Mouse (Mus musculus): ENCODE results near the gene Tepsin.

Gene Tepsin

DNA sequence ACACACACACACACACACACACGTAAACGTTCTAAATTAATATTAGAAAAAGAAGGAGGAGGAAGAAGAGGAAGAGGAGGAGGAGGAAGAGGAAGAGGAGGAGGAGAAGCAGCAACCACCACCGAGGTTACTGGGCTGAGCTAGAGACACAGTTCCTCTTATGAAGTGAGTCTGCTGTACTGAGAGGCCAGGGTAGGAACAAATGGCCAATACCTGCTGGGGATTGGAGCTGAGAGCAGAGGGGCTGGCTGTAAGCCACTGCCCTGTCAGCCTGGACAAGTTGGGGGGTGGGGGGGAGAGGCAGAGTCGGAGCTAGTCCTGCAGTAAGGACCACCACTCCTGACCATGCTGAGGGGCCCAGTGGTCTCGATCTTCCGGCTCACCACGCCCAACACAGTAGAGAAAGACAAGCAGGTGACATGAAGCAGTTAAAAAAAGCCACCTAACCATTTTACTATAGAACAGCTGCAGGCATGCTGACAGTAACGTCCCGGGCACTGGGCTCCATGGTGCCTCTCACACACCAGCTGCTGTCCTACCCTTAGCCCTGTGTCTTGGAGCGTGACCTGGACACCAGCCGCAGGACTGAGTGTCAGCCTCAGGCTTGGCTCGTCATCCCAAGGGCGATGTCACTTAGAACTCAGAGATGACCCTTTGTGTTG is 34.4 kb downstream of the Tepsin start:
- no peak for DNase-seq (ENCODE audit: low spot score)

DNA sequence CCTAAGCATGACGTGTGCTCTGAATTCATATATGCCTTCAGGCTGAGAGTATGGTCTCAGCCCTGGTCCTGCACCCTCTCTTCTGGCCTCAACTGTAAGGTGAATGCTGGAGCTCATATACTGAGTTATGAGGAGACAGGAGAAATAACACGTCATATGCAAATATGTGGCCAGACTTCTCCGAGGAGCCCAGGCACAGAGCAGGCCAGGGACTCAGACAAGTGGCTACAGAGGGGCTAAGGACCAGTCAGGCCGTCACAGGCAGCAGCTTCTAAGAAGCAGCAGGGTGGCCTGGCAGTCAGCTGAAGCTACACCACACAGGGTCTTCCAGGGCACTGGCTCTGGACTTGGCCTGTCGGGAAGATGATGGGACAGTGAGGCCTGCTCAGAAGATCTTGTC is 35.2 kb downstream of the Tepsin start:
- DNase-seq (ENCODE audit: low spot score): no peak

DNA sequence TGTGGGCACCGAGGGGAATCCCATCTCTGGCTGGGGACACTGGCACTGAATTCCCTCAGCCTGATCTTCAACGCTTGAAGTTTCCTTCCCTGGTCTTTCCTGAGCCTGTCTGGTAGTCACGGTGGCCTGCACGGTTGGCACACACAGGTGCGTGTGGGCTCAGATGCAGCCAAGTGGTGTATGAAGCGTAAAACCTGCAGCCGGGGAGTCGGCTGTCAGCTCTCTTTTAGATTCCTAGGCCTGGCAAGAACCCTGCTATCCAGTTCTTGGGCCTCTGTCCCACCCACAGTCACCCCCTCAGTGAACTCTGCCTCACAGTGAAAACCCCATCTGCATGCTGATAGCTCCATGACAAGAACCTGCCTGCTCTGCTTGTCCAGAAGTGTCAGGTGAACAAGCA is 37.9 kb downstream of the Tepsin start:
- no peak for DNase-seq (ENCODE audit: low spot score)

DNA sequence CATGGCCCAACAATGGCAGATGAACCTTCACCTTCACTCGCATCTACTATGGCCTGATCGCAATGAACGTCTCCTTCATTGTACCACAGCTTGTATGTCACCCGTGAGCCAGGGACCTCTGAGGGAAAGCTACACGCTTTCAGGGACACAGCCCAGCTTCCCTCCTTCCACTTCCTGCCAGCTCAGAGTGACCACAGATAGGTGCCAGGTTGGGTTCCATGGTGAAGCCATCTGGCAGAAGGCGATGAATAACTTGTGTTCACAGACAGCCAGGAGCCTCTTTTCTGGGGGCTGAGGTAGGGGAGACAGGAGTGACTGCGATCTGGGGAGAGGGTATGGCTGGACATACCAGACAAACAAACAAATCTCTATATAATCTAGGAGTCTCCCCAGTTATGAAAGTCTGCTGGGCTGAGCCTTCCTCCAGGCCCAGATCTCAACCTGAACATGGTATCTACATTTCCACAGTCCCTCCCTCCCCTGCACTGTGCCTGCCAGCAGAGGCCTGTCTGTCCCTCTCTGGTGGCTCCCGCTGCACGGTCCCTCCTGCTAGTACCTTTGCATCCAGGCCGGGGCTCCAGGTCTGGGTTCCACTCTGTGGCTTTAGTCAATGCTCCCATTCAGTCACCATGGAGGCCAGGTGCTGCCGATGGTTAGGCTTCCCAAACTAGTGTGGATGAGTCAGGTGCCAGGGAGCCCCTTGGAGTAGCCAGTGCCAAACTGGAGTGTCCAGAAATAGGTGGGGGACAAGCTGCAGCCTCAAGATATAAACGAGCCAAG is 42.4 kb downstream of the Tepsin start:
- DNase-seq (ENCODE audit: low spot score): no peak

DNA sequence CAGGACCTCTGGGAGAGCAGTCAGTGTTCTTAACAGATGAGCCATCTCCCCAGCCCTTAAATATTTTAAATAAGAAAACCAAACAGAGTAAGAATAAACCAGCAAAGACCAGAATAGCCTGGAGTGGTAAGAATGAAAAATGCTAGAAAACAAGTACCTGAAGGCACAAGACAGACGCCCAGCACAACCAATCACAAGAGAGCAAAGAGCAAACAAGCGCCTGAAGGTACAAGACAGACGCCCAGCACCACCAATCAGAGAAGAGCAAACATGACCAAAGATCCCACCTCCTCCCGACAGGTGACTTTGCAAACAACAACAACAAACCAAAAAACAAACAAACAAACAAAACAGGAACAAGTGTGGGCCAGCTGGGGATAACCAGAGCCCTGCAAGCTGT is 44.7 kb downstream of the Tepsin start:
- DNase-seq (ENCODE audit: low spot score): no peak

DNA sequence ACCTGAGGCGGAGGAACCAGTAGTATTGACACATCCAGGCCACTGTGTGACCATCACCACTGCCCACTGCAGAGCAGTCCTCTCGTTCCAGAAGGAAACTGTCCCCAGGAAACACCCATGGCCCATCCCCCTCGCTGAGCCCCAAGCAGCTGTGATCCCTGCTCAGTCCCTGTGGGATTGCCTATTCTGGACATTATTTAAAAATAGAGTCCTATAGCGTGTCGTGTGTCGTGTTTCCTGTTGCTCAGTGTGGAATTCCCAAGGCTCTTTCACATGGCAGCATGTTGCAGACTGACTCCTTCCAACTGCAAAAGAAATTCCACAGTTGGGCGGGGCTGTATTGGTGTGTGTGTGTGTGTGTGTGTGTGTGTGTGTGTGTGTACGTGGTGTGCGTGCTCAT is 46.3 kb downstream of the Tepsin start:
- DNase-seq (ENCODE audit: low spot score): no peak

DNA sequence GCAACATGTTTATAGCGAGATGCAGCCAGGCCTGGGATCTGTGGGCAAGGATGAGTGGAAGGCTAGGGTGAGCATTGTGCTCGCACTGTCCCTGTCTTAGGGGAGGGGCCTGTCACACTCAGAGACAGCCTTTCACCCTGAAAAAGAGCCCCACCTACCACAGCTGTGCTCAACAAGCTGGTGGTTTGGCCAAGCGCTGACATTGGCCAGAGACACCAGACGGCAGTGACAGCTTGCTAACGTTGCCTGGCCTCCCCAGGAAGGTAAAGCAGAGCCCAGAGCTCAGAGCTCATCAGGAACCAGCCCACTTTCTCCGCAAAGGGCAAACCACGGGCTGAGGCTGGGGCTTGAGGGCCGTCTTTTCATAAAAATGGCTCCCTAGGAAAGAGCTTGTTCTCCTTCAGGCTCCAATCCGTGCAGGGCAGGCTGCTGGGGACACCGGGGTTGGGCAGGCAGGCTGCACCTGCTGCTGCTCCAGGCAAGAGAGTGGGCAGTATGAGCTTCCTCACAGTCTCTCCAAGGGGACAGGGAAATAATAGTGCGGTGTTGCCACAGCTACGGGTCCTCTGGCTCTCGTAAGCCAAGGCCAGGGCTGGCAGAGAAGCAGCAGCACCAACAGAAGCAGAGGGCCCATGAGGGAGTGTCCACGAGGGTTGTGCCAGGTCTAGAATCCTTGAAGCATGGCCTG is 47.3 kb downstream of the Tepsin start:
- DNase-seq (ENCODE audit: low spot score): peak; percentile 54

DNA sequence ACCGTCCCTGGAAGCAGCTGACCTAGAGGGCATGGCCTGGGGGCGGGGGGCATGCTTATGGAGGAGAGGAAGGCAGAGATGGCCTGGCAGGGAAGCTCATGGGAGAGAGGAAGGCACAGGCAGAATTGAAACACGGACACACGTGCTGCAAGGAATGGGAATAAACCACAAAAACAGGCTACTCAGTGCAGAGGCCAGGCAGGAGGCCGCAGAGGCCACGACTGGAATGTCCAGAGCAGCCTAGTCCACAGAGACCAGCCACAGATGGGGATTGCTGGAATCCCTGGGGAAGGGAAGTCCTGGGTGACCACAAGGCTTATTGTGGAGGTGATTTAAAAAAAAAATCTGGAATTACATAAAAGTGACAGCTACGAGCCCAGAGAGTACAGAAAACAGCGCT is 49.5 kb downstream of the Tepsin start:
- DNase-seq (ENCODE audit: low spot score): no peak

DNA sequence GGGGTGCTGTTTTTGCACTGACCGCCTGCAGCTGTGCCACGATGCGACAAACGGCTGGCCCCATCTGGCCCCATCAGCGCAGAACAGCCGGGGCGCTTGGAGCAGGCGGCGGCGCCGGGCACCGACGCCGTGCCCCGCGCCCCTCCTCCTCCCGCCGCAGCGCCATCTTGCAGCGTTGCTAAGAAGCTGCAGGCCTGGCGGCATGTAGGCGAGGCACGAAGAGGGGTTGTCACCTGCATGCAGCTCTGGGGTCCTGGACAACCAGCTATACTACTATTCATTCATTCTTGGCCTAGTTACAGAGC is 50.3 kb downstream of the Tepsin start:
- peak; percentile 60 for DNase-seq (ENCODE audit: low spot score)

DNA sequence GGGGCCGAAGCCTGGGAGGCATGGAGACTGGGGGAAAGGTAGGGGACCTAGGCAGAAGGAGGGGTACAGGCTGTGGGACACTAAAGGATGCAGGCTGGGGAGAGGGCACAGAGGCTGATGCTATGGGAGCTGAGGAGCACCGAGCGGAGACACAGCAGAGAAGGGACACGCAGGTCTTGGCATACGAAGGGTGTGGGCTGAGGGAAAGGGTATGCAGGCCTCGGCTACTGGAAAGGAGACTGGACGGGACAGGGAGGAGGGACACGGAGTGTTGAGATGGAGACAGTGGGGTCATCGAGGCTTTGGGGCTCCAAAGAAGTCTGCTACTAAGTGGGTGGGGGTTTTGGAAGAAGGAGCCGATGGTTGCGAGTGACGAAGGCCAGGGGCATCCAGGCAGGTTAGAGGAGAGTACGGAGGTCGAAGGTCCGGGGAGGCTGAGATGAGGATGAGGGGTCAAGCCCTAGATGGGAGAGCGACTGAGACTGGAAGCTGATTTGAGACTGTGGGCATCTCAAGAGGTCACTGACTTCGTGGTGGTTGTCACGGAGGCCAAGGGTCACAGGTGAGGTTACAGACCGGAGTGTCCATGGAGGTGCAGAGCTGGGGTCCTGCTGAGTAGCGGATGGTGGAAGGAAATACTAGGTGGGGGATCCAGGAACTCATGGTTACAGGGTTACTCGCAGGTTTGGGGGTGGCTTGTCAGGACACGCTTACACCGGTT is 50.8 kb downstream of the Tepsin start:
- DNase-seq (ENCODE audit: low spot score): no peak

DNA sequence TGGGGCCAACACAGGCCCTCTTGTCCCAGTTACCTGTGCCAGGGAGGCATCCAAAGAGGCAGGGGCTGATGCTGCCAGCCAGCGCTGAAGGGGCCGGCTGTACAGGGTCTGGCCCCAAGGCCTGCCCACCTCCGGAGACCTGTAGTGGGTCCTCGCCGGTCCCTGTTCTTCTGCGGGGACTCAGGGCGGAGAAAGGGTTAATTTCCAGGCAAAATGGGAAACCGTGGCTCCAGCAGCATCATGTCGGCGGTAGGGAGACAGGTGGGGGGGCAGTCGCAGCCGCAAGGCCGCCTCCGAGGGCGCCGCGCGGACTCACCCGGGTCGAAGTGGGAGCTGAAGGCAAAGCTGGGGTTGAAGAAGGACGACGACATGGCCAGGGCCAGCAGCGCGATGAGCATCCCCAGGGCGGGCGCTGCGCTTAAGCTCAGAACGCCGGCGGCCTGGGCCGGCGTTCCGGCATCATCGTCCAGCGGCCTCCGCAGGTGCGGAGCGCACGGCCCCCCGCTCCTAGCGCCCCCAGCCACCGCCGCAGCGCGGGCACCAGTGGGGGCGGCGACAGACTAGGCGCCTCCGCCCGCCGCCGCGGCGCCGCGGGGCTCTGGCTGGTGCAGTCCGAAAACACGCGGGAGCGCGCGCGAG is 51.9 kb downstream of the Tepsin start, which contains the start of gene Aatk:
Gene Aatk (minus strand): TSS at position 615 of the 639 bp plus-strand sequence.
- DNase-seq (ENCODE audit: low spot score): no peak

DNA sequence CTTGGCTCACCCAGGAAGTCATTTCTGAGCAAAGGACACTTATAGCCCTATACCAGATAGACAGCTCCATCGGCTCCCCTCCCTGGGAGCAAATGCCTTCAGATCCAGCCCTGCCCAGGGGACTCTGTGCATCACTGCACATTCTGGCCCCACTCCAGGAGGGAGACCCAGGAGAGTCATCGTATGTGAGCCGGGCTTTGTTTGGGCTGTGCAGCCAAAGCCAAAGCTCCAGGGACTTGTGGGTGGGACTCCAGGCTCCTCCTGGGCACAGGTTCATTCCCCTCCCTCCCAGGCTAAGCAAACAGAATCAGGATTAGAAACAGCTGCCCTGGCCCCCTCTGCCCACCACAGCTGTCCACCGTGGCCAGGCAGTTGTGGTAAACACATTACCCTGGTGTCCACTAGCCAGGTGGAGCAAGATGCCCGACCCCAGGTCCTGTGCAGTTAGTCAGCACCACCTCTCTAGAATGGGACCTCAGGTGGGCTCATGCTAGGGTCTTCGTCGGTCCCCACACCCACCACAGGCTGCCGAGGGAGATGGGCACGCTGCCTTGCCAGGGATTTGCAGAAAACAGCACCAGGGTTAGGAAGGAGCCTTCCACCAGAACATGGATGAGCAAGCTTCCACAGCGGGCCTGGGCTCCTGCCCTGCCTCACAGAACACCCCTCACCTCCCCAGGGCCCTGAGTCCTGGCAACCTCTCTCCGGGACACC is 52.5 kb downstream of the Tepsin start:
- DNase-seq (ENCODE audit: low spot score): peak; percentile 55

DNA sequence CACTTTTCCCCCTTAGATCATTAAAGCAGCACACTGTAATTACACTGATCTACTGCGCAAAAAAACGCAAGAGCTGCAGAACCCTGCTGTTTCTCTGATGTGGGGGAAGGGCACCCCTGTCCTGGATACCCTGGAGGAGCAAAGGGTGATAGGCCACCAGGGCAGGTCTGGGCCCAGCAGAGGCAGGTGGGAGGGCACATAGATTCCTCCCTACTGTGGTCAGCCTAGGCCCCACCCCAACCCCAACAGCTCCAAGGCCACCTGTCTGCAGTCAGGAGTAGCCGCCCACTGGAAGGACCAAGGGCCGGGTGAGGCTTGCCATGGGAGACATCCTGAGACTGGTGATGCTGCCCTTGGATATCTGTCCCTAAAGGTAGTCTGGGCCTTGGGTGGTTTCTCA is 53.2 kb downstream of the Tepsin start:
- no peak for DNase-seq (ENCODE audit: low spot score)

DNA sequence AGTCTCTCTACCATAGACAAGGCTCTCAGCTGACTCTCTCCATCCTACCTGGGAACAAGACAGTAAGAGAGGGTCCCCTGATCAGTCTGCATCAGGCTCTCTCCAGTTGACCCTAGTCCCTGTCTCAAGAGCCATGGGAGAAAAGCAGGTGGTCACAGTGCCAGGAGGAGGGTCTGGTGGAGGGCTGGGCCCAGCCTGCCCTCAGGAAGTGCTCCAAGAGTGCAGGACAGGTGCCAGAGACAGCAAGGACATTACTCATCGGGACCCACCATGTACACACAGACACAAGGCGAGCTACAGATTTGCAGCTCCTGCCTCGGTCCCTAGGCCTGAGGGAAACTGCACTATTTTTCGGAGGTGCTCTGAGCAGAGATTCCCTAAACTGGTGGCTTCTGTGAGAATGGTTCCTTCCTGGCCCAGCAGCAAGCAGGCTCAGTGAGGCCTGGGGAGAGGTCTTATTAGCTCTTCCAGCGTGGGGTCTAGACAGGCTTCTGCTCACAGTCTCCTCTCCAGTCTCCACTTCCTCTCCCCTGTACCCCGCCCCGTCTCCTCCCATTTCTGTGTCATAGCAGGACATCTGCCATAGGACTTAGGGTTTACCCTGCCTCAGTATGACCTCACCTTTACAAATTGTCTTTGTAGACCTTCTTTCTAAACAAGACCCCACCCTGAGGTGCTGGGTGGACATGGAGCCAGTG is 56.2 kb downstream of the Tepsin start:
- DNase-seq (ENCODE audit: low spot score): no peak

DNA sequence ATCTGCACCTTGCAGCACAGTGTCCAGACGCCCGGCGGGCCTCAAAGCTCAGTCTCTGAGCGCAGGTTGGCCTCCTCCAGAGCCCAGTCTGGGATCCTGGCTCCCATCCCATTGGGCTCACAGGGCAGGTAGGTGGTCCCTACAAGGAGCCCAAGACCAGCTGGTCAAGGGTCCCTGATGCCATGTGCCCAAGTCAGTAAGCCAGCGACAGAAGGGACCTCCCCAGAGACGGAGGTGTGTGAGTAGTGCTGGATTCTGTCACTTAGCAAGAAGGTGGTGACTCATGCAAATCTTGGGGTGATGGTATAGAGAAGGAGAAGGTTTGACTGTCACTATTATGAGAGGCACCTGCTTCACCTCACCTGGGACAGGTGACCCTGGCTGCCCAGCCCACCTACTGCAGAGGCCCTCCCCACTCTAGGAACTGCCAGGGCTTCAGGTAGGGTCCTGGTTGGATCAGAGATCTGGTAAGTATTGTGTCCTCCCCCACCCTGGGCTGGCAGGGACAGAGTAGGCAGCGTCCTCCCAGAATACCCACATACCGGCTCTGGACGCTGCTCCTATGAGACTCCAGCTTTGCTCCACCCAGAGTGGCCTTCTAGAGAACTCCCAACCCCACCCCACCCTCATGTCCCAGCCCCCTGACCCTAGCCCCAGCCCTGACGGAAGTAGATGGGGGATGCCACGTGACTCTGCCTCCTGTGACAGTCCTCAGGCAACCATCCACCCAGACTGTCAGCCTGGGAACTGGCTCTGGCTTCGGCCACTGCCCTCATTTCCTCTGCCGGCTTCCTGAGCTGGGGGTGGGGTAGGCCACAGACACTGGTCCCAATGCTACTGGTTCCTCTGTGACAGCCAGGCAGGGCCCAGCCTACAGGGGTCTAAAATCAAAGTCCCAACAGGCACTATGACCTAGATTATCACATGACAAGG is 57.1 kb downstream of the Tepsin start:
- DNase-seq (ENCODE audit: low spot score): peak; percentile 71
